Mouse (Mus musculus) megakaryocyte, embryonic 14.5 days (primary cell): ENCODE results near the gene Rnase13.

Source experiments
- FLI1 ChIP-seq: IDR thresholded peaks from 2 replicates; pipeline ENCODE4 v1.6.1; 2012; ENCODE audit warnings: low read length, inconsistent platforms, mixed read lengths
- GATA1 ChIP-seq: IDR thresholded peaks from 3 replicates; pipeline ENCODE4 v1.6.1; 2012; ENCODE audit warnings: mixed read lengths, low read length, inconsistent platforms, borderline replicate concordance

DNA sequence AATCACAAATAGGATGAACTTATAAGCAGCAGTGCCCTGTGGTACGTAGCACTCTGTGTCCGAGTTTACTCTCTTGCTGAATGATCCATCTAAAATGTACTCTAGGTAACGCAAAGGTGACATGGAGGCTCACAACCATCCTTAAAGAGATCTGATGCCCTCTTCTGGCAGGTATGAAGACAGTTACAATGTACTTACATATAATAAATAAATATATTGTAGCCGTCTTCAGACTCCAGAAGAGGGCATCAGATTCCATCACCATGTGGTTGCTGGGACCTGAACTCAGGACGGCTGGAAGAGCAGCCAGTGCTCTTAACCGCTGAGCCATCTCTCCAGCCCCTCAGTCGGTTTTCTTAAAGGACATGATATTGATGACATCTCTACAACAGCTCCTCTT lies 17.9 kb downstream of the Rnase13 start:
- TF ChIP-seq GATA1 (no peak), FLI1 (no peak)
